Mouse (Mus musculus): ENCODE measurements around the gene Sgms2. TPM values are rescaled to one million over a fixed set of nuclear protein-coding genes. Genes with fewer than 3 reads are reported as not detected.

Sgms2 gene
- total and polyA plus RNA-seq, 3 experiments: 0.92 to 2.5 (median 1.4) TPM

DNA sequence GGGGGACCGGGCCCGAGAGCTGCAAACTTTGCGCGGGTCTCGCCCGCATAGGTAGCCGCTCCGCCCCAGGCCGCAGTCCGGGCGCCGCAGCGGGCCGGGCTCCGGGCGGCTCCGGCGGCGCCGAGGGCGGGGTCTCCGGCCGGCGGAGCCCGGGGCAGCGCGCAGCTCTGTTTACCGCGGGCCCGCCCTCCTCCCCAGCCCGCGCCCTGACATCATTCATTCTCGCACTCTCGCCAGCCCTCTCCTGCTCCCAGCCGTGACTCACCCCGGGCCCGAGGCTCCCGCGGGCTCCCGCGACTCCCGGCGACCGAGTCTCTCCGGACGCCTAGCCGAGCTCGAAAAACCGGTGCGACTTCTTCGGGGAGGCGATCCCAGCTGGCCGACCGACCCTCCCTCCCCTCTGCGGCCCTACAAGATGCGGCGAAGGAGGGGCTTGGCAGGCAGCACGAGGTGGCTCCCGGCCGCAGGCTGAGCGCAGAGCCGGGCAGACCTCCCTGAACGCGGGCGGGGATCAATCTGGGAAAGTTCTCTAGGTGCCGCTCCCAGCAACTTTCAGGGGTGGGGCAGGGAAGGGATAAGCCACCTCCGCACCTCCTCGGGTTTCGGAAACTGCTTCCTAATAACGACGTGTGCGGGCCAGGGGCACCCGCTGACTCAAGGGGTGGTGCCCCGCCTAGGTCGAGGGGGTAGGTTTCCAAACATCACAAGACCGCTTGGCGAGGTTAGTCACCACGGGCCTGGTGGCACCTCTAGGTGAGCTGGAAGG is 885 bp downstream of the Sgms2 start:
- DNase-seq: peak; percentile 81 to 87
- Histone ChIP-seq H3K79me2 (replicated peaks; ENCODE audit: control insufficient read depth, insufficient read depth, low read length) (no peaks in the 10 kb centered on the region), H3K9ac (ENCODE audit: low read depth, low read length) (peak overlapping the region; percentile 88), H3K27me3 (ENCODE audit: control insufficient read depth, insufficient read depth, low read length) (peaks cover 4% of the 10 kb centered on the region; the same call in 1 of the 2 replicates), H3K4me1 (ENCODE audit: control insufficient read depth, insufficient read depth, low read length) (peaks cover 4% of the 10 kb centered on the region), H3K27ac (peak overlapping the region; percentile 73), H3K4me3 (peak overlapping the region; percentile 83), H3K36me3 (ENCODE audit: control insufficient read depth, insufficient read depth, low read length) (no peaks in the 10 kb centered on the region)
- TF ChIP-seq EP300 (IDR thresholded peaks at IDR 0.05; ENCODE audit: insufficient read depth, low read depth, low read length) (no peak), CTCF (IDR thresholded peaks at IDR 0.05) (no peak), POLR2A (IDR thresholded peaks at IDR 0.05; ENCODE audit: insufficient read depth, low read depth, low read length) (no peak)
- under 1% methylated on average over 78 of the region's 78 CpGs for WGBS
- intact Hi-C loops (cut with DNase I): no loop called here

DNA sequence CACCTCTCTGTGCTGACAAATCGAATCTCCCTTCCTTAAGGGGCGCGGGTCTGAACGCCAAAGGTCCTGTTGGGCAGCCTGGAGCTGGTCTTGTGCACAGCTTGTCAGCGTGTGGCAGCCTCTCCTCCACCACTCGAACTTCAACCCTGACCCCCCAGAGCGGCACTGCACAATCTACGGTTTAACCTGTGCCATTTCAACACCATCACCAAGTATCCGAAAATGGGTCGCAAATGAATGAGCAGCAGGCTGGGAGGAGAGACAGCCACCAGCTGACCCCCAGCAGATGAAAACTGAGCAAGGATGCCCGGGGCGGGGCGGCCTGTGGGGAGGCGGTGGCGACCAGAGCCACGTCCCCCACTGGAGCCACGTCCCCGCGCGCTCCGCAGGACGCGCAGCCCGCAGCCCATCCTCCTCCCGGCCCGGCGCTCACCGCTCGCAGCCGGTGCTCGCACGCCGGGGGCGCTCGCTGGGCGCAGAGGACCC is 1.5 kb downstream of the Sgms2 start:
- peaks cover 4% of the 10 kb centered on the region for H3K4me1 ChIP-seq (ENCODE audit: control insufficient read depth, insufficient read depth, low read length)
- TF ChIP-seq POLR2A (IDR thresholded peaks at IDR 0.05; ENCODE audit: insufficient read depth, low read depth, low read length): no peak
- TF ChIP-seq EP300 (IDR thresholded peaks at IDR 0.05; ENCODE audit: insufficient read depth, low read depth, low read length): no peak
- TF ChIP-seq CTCF (IDR thresholded peaks at IDR 0.05): no peak
- peaks cover 4% of the 10 kb centered on the region; the same call in 1 of the 2 replicates for H3K27me3 ChIP-seq (ENCODE audit: control insufficient read depth, insufficient read depth, low read length)
- intact Hi-C loops (cut with DNase I): no loop called here
- no peaks in the 10 kb centered on the region for H3K36me3 ChIP-seq (ENCODE audit: control insufficient read depth, insufficient read depth, low read length)
- 1% methylated on average over 35 of the region's 36 CpGs for WGBS
- H3K4me3 ChIP-seq: peak overlapping the region; percentile 83
- no peaks in the 10 kb centered on the region for H3K79me2 ChIP-seq (replicated peaks; ENCODE audit: control insufficient read depth, insufficient read depth, low read length)
- H3K27ac ChIP-seq: peak overlapping the region; percentile 70
- peak overlapping the region; percentile 65 for H3K9ac ChIP-seq (ENCODE audit: low read depth, low read length)
- no peak for DNase-seq

GRCm38 (mm10) chr3:131488969-131489368 is 2.2 kb downstream of the Sgms2 start:
- 60% methylated on average over 5 of the region's 5 CpGs for WGBS
- intact Hi-C loops (cut with DNase I): no loop called here
- no peak overlapping the region for H3K27ac ChIP-seq
- no peak for DNase-seq
- H3K79me2 ChIP-seq (replicated peaks; ENCODE audit: control insufficient read depth, insufficient read depth, low read length): no peaks in the 10 kb centered on the region
- no peak overlapping the region for H3K4me3 ChIP-seq
- TF ChIP-seq POLR2A (IDR thresholded peaks at IDR 0.05; ENCODE audit: insufficient read depth, low read depth, low read length) (no peak), CTCF (IDR thresholded peaks at IDR 0.05) (no peak), EP300 (IDR thresholded peaks at IDR 0.05; ENCODE audit: insufficient read depth, low read depth, low read length) (no peak)
- no peak overlapping the region for H3K9ac ChIP-seq (ENCODE audit: low read depth, low read length)
- peaks cover 4% of the 10 kb centered on the region for H3K4me1 ChIP-seq (ENCODE audit: control insufficient read depth, insufficient read depth, low read length)
- H3K36me3 ChIP-seq (ENCODE audit: control insufficient read depth, insufficient read depth, low read length): no peaks in the 10 kb centered on the region
- H3K27me3 ChIP-seq (ENCODE audit: control insufficient read depth, insufficient read depth, low read length): peaks cover 4% of the 10 kb centered on the region; the same call in 1 of the 2 replicates

DNA sequence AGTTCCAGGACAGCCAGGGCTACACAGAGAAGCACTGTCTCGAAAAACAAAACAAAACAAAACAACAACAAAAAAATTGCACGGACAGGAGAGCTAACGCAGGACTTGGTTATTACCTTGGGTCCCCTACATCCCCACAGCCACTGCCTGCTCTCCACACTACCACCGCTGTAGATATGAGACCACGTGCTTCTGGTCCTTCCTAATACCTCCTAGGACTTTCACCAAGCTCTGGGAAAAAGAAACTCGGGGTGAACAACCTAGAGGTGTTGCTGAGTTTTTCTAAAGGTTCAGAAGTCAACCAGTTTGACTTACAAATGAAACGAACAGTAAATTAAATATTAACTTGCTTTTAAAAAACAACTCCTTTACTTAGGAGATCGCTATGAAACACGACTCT is 2.8 kb downstream of the Sgms2 start:
- no peak for DNase-seq
- H3K79me2 ChIP-seq (replicated peaks; ENCODE audit: control insufficient read depth, insufficient read depth, low read length): no peaks in the 10 kb centered on the region

GRCm38 (mm10) chr3:131485388-131485787 is 5.8 kb downstream of the Sgms2 start:
- 36% methylated on average over 5 of the region's 5 CpGs for WGBS
- no peak for TF ChIP-seq EP300 (IDR thresholded peaks at IDR 0.05; ENCODE audit: insufficient read depth, low read depth, low read length)
- no peak for TF ChIP-seq CTCF (IDR thresholded peaks at IDR 0.05)
- Histone ChIP-seq H3K4me1 (ENCODE audit: control insufficient read depth, insufficient read depth, low read length) (peaks cover 2% of the 10 kb centered on the region; the same call in 1 of the 2 replicates), H3K4me3 (no peak overlapping the region), H3K27ac (no peak overlapping the region), H3K27me3 (ENCODE audit: control insufficient read depth, insufficient read depth, low read length) (peaks cover 4% of the 10 kb centered on the region; the same call in 1 of the 2 replicates), H3K79me2 (replicated peaks; ENCODE audit: control insufficient read depth, insufficient read depth, low read length) (no peaks in the 10 kb centered on the region), H3K9ac (ENCODE audit: low read depth, low read length) (no peak overlapping the region), H3K36me3 (ENCODE audit: control insufficient read depth, insufficient read depth, low read length) (no peaks in the 10 kb centered on the region)
- no peak for DNase-seq
- intact Hi-C loops (cut with DNase I): no loop called here

More for the DNA sequence above, 2.8 kb downstream of the Sgms2 start:
- Histone ChIP-seq H3K27me3 (ENCODE audit: control insufficient read depth, insufficient read depth, low read length) (peaks cover 4% of the 10 kb centered on the region; the same call in 1 of the 2 replicates), H3K27ac (no peak overlapping the region), H3K36me3 (ENCODE audit: control insufficient read depth, insufficient read depth, low read length) (no peaks in the 10 kb centered on the region), H3K4me3 (no peak overlapping the region), H3K9ac (ENCODE audit: low read depth, low read length) (no peak overlapping the region), H3K4me1 (ENCODE audit: control insufficient read depth, insufficient read depth, low read length) (peaks cover 4% of the 10 kb centered on the region)
- WGBS: 76% methylated on average over 9 of the region's 9 CpGs
- TF ChIP-seq EP300 (IDR thresholded peaks at IDR 0.05; ENCODE audit: insufficient read depth, low read depth, low read length) (no peak), POLR2A (IDR thresholded peaks at IDR 0.05; ENCODE audit: insufficient read depth, low read depth, low read length) (no peak)
- intact Hi-C loops (cut with DNase I): no loop called here

DNA sequence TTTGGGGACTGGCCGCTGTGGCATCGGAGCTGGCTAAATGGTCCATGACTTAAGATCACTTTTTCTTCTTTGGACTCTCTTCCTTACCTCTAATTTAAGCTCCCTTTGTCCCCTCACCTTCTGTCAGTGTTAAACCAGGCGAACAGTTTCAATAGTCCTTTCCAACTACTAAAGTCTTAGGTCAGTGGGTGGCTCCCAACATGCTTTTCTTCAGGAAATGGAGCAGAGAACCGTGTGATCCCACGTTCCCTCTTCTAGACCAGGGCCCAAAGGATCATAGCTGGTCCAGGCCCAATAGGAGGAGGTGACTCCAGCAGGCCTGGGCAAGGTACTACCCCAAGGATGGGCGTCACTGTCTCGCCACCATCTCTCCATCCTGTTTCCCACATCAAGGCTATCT is 7.6 kb downstream of the Sgms2 start:
- H3K36me3 ChIP-seq (ENCODE audit: control insufficient read depth, insufficient read depth, low read length): no peaks in the 10 kb centered on the region
- TF ChIP-seq EP300 (IDR thresholded peaks at IDR 0.05; ENCODE audit: insufficient read depth, low read depth, low read length): no peak
- no peak for TF ChIP-seq CTCF (IDR thresholded peaks at IDR 0.05)
- no peak for TF ChIP-seq POLR2A (IDR thresholded peaks at IDR 0.05; ENCODE audit: insufficient read depth, low read depth, low read length)
- H3K79me2 ChIP-seq (replicated peaks; ENCODE audit: control insufficient read depth, insufficient read depth, low read length): no peaks in the 10 kb centered on the region
- H3K27ac ChIP-seq: no peak overlapping the region
- no peaks in the 10 kb centered on the region for H3K27me3 ChIP-seq (ENCODE audit: control insufficient read depth, insufficient read depth, low read length)
- no peak for DNase-seq
- no peak overlapping the region for H3K9ac ChIP-seq (ENCODE audit: low read depth, low read length)
- no peak overlapping the region for H3K4me3 ChIP-seq
- intact Hi-C loops (cut with DNase I): no loop called here
- H3K4me1 ChIP-seq (ENCODE audit: control insufficient read depth, insufficient read depth, low read length): no peaks in the 10 kb centered on the region
- WGBS: 82% methylated on average over 7 of the region's 7 CpGs

Data from heart, adult 2 months (tissue).